Mouse (Mus musculus) ovary, postnatal 10 days (tissue): Measurements from ENCODE around the gene Plekhg1.

Source experiments
- DNase-seq: peaks from one replicate; pipeline ENCODE4 v3.0.0; 2022; ENCODE audit warnings: low spot score

The Plekhg1 gene

GRCm38 (mm10) chr10:3891381-3892263 is 151.5 kb downstream of the Plekhg1 start:
- DNase-seq: no peak

DNA sequence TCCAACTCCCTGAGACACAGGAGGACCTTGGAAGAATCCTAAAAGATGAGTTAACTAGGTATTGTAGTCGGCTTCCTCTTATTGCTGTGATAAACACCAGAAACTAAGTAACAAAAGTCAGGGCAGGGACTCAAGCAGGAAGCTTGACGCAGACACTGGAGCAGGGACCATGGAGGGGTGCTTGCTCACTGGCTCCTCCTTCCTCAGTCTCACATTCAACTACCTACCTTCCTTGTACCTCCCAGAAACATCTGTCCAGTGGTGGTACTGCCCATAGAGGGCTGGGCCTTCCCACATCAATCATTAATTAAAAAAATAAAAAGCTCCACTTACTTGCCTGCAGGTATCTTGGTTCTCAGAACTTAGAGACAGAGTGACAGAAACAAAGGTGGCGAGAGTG is 152.2 kb downstream of the Plekhg1 start:
- no peak for DNase-seq

GRCm38 (mm10) chr10:3898068-3898467 is 157.9 kb downstream of the Plekhg1 start:
- no peak for DNase-seq

DNA sequence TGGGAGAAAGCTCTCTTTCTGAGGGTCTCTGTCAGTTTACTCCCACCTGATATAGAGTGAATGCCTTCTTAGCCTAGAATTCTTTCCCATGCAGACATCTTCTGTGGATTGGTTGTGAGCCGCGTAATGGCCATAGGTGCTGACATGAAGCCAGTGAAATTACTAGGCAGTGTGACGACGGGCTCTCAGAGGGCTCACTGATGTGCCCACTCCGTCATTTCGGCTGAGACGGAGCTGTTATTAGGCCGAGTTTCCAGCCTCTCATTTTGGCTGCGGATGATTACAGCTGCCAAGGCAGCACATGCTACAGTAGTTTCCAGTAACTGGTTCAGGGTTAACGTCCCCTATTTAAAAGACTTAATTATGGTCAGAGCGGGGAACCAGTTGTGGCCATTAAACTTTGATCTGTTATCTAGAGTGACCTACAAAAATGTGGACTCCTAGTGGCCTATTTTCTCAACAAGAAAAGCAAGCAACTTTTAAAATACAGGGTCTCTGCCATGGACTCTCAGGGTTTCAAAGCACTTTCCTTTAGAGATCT is 160.3 kb downstream of the Plekhg1 start:
- no peak for DNase-seq

DNA sequence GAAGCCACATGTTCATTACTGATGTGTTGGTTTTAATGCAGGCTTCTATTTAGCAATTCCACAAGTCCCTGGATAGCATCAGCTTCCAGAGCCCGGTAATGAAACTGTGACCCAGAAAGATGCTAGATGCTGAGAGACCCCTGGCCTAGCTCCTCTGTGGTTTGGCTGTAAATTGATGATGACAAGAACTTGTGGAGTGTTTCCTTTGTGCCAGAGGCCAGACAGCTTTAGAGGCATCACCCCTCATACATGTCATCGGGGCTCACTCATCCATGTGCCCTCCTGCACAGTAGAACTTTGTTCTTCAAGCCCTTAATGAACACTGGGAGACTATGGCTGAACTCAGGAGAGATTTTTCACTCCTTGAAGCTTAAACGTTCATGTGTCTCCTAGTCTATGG is 165.6 kb downstream of the Plekhg1 start:
- DNase-seq: no peak

GRCm38 (mm10) chr10:3914104-3914503 is 173.9 kb downstream of the Plekhg1 start:
- no peak for DNase-seq

DNA sequence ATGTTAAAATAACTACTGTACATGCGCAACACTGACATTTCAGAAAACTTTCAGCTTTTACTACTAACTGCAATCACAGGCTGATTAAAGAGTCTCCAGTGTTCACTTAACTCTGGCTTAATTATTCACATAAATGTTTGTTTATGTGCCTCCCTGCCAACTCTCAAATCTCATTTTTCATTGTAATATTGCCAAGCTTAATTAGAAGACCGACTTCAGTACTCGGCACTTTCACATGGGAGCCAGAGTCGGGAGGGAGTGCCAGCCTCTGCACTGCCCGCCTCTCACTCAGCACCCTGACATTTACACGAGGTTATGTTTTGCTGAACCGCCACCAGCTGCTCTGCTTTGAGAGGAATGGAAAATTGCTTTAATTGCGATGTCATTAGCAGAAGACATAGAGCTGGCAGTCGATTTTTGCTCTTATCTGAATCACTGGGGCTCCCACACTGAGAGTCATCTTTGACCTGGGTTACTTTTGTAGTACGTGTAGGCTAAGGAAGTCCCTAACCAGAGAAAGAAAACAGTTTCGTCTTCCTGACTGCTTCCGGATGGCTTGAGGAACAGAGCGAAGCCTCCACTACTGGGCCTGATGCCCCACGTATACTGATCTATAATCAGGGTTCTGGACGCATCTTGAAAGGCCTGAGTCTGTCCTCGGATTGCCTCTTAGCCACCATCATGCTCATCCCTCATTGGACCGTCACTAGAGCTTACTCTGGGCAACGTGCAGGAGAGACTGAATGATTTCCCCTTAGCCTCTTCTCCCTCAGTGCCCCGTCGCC is 180.4 kb downstream of the Plekhg1 start:
- no peak for DNase-seq

DNA sequence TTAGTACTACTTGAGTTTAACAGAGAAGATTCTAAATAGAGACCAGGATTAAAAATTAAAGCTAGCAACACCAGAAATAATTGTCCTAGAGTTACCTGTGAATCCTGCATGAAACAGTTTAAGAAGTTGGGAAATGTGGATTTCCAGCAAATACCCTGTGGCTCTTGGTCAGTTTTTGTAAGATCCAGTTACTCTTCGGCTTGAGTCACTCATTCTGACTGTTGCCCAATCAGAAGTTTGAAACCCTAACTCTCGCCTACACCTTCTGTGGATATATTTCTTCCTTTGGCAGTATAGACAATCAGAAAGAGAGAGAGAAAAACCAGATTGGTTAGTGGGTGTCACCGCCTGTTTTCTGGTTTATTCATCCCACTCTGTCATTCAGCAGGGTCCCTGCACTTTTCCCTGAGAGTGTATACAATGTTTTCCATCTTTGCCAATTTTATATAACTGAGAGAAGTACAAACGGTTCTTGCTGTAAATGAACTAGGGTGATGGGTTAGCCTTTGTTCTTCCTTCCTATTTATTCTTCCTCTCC is 187.9 kb downstream of the Plekhg1 start:
- no peak for DNase-seq

DNA sequence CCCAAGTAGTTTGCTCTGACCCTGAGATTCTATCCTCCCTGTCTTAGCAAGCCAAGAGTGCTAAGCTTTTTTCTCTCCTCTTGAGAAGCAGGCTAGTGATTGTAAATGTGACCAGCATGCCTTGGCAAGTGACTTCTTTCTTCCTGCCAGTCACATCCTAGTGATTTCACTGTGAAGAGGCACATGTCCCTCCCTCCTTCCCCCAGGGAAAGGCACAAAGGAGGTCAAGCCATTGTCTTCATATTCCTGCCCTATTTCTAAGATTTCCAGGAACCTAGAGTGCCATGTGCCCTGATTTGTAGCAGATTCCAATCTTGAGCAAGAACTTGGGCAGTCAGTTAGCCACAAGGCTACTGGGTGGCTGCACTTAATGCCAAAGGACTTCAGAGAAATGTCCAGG is 191.7 kb downstream of the Plekhg1 start:
- DNase-seq: no peak

GRCm38 (mm10) chr10:3933311-3933940 is 193.3 kb downstream of the Plekhg1 start:
- no peak for DNase-seq

- DNase-seq: no peak
These were observed 196.7 kb downstream of the Plekhg1 start for GRCm38 (mm10) chr10:3936864-3937263.

DNA sequence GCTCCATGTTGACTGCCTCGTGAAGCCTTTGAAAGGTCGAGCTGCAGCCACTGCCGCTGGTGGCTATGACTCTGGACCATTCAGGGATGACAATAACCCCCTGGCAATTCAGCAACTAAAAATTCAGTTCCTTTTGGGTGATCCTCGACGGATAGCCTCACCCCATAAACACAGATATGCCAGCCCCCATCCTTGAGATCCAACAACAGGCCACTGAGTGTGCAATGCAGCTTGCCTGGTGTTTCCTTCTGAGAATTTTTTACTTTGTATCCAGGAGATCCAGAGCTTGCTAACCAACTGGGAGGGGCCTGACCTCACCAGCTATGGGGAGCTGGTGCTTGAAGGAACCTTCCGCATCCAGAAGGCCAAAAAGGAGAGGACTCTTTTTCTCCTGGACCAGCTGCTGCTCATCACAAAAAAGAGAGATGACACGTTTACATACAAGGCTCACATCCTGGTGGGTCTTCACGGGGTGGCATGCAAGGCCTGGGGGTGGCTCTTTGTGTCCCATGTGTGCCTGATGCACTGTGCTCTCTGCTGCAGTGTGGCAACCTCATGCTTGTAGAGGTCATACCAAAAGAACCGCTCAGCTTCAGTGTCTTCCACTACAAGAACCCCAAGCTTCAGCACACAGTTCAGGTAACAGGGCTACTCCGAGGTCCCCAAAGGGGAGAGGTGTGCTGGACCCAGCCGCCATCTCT is 199.9 kb downstream of the Plekhg1 start:
- DNase-seq: no peak

- no peak for DNase-seq
These were observed 200.4 kb downstream of the Plekhg1 start for GRCm38 (mm10) chr10:3940596-3940975.

DNA sequence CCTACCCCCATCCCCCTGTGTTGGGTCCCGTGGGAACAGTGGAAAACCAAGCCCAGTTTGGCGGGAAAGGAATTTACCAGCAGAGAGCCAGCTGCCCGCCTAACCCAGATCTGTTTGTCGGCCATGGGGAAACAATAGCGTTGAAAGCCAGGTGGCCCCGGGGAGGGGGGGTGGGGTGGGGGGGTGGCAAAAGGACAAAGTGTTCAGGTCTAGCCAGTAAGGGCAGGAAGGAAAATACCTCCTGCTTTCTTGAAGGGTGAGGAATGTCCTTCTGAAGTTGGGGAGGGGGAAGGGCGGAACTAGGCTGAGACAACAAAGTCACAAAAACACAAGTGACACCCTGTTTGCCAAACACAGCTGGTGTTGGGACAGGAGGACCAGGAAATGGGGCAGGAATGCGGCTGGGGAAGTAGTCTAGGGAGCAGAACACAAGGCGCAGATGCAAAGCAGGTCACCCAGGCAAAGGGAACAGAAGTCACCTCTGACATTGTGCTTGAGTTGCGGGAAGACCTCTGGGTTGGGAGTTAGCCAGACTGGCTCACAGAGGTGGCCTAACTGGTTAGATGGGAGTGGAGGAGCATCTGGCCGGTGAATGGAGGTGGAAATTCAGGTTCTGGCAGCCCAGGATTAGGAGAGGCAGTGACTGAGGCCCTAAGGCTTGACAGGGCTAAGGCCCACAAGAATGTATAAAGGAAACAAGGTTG is 201.0 kb downstream of the Plekhg1 start:
- no peak for DNase-seq

DNA sequence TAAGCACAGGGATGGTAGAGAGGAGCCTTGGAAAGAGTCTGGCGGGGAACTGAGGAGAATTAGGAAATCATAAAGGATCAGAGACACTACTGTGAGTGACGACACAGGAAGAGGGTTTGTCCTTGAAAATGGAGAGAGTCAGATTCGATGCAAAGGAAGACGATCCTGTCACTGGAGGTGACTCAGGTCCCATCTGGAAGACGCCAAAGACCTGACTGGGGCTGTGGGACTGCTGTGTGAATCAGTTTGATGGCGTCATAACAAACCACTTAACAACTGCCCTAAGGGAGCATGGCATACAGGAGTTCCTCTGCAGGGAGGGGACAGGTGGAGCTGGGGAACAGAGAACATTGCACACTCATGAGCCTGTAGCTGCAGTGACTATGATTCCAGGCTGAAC is 202.1 kb downstream of the Plekhg1 start:
- no peak for DNase-seq

DNA sequence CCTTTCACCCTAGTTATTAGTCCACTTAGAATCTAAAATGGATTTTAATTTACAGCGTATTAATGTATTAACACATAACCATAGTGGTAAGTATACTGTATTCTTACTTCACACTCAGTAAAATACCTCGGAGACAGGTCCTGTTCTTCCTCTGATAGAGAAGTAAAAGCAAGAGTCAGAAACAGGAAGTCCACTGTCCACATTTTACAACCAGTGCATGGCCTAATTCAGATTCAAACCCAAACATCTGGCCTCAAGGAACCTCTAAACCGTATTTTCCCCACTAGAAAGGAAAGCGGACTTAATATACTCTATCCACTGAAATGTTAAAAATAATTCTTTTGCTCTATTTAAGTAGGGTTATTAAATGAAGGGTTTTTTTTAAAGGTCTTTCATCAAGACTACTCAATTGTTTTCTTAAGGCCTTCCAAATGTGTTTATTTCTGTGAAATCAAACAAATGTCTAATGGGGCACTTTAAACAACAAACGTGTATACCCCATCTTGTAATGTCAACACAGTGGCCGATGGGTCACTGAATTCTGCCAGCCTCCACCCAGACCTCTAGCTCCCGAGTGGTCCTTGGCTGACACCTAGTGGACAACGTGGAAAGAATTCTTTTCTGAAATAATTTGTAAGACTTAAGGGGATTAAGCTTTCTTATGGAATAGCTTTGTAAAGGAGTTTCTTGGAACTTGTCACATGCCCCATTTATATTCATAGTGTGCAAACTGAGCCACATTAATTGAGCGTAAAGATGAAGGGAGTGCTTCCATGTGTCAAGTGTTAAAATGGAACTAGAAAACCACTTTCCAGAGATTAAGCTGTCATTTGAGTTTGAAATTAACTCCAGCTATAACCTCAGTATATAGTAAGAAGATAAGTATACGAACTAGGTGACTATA is 203.6 kb downstream of the Plekhg1 start:
- DNase-seq: peak; percentile 33

DNA sequence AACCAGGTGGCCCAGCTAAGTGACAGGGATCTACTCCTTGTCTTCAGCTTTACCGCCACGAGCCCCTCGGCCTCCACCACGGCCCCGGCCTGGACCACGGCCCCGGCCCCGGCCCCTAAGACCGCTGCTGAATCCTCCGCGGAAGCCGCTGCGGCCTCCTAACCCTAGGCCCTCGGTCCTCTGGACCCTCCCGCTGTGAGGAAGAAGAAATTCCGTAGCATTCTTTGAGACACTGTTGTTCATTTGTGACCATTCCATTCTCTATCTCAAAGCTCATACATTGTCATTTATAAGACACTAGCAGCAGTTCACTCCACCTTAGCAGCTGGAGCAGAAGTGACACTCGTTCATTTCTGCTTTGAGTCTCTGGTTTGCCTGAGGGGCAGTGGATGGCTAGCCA is 206.7 kb downstream of the Plekhg1 start:
- DNase-seq: no peak

DNA sequence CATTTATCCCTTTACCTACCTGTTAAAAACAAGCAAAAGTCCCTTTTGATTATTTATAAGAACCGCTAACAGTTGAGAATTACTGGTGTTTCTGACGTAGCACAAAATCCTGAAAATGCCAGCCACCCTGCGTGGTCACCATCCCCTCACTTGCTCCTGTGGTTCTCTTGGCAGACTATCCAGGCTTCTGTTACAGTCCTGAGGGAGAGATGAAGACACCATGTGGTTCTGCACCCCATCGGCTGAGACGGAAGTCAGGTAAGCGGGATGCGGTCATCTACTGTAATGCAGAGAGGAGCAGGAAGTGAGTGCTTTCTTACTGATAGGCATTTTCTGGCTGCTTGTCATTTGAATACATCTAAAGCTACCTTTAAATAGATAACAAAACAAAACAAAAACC is 207.2 kb downstream of the Plekhg1 start:
- no peak for DNase-seq

GRCm38 (mm10) chr10:3949306-3949705 is 209.1 kb downstream of the Plekhg1 start:
- no peak for DNase-seq

DNA sequence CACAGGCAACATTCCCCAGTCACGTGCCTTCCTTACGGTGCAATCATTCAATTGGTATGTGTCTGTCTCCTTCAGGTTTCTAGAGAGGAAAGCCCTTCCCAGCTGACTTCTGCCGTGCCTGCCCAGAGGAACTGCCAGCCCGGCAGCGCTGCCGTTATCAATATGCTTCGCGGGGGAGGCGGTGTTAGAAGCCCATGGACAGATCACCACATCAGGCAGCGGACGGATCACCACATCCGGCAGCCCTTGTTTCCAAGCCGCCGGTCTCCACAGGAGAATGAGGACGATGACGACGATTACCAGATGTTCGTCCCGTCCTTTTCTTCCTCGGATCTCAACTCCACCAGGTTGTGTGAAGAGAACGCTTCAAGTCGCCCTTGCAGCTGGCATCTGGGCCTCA is 216.3 kb downstream of the Plekhg1 start:
- no peak for DNase-seq
